ENCODE assay signal across 14 mouse cellular contexts in the genomic region with DNA sequence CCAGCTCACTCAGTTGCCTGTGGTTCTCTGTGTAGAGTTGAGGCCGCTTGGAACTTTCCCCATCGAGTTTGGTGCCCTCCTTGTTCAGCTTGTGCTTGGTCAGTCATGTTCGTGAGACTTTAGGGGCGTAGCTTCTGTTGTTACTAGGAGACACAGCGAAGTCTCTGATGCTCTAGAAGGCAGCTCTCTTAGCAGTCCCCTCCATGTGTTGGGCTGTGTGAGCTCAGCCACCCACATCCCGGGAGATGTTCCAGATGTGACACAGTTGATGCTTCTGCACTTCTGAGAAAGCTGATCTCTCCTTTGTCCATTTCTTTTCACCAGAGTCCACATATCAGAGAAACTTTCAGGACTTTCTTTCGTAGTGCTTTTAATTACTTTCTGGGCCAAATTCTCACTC.
"Had no signal": no experiment of that assay in that cellular context is flagged by ENCODE, and none has a peak within 500 bp of the region (broad histone marks: within the 10 kb centered on the region; RNA-seq: fewer than 3 reads in every experiment).

No protein-coding gene starts in this region.

- H3K4me3 ChIP-seq: layer of hippocampus, adult 2 months; limb, embryonic 12.5 days; liver, embryonic 13.5 days; lung, embryonic 15.5 days; midbrain, embryonic 13.5 days; neural tube, embryonic 15.5 days had no signal

- H3K4me1 ChIP-seq: limb, embryonic 12.5 days; liver, embryonic 13.5 days; neural tube, embryonic 15.5 days had no signal

- H3K9me3 ChIP-seq: limb, embryonic 12.5 days; liver, embryonic 13.5 days; lung, embryonic 15.5 days; midbrain, embryonic 13.5 days; neural tube, embryonic 15.5 days had no signal

- H3K4me2 ChIP-seq: limb, embryonic 12.5 days; liver, embryonic 13.5 days; lung, embryonic 15.5 days; midbrain, embryonic 13.5 days; neural tube, embryonic 15.5 days had no signal

- H3K36me3 ChIP-seq: limb, embryonic 12.5 days; liver, embryonic 13.5 days; lung, embryonic 15.5 days; midbrain, embryonic 13.5 days; neural tube, embryonic 15.5 days had no signal

- H3K9ac ChIP-seq: limb, embryonic 12.5 days; liver, embryonic 13.5 days; liver, postnatal 0 days; lung, embryonic 15.5 days; midbrain, embryonic 13.5 days; neural tube, embryonic 15.5 days had no signal

- H3K27me3 ChIP-seq: limb, embryonic 12.5 days; liver, embryonic 13.5 days; neural tube, embryonic 15.5 days had no signal

- DNase-seq: kidney, adult 2 months; liver; liver, embryonic 13.5 days; liver, postnatal 0 days; lung, postnatal 36 days; right cerebral cortex, adult 18-20 months; right cerebral cortex, postnatal 25 days; thymus, adult 2 months; thymus, postnatal 25 days had no signal

- ATAC-seq: liver, postnatal 0 days; midbrain, embryonic 13.5 days had no signal

- H3K27ac ChIP-seq: layer of hippocampus, adult 2 months; limb, embryonic 12.5 days; liver, embryonic 13.5 days; lung, embryonic 15.5 days; midbrain, embryonic 13.5 days; neural tube, embryonic 15.5 days had no signal
